Mouse (Mus musculus): ENCODE results near the gene Trim45. TPM values are rescaled to one million over a fixed set of nuclear protein-coding genes. Genes with fewer than 3 reads are reported as not detected.

The Trim45 gene
- polyA plus RNA-seq (2014; fragmentation: Nextera tagmentation; extraction: Ambion mirVana) = 4.5 and 5.0 TPM in 2 replicates

- Histone ChIP-seq H3K27me3 (ENCODE audit: control insufficient read depth, insufficient read depth, low read length) (no peaks in the 10 kb centered on the region), H3K9ac (replicated peaks; ENCODE audit: low read depth, low read length) (peak within 1 kb of the TSS; percentile 58), H3K27ac (ENCODE audit: low read length) (peak within 1 kb of the TSS; percentile 81), H3K4me3 (ENCODE audit: low read depth, low read length) (peak within 1 kb of the TSS; percentile 48), H3K4me2 (replicated peaks; ENCODE audit: low read depth, low read length) (peak within 1 kb of the TSS; percentile 82), H3K4me1 (ENCODE audit: control insufficient read depth, insufficient read depth, low read length) (peaks cover 28% of the 10 kb centered on the region), H3K9me3 (ENCODE audit: control insufficient read depth, low read depth, low read length) (no peaks in the 10 kb centered on the region), H3K36me3 (ENCODE audit: control insufficient read depth, insufficient read depth, low read length) (no peaks in the 10 kb centered on the region)
- peak; percentile 99 for ATAC-seq (ENCODE audit: insufficient number of reproducible peaks, insufficient read depth, low FRiP score, low read depth)
- under 1% methylated on average over 39 of the region's 39 CpGs for WGBS
Measured at GRCm38 (mm10) chr3:100921825-100922505, at the start of gene Trim45. Gene Trim45 (plus strand): TSS chr3:100922202.

GRCm38 (mm10) chr3:100877057-100877456, 44.9 kb upstream of the Trim45 start:
- ATAC-seq (ENCODE audit: insufficient number of reproducible peaks, insufficient read depth, low FRiP score, low read depth) = no peak
- H3K27ac ChIP-seq (ENCODE audit: low read length) = no peak overlapping the region
- no peak overlapping the region for H3K4me2 ChIP-seq (replicated peaks; ENCODE audit: low read depth, low read length)
- H3K9ac ChIP-seq (replicated peaks; ENCODE audit: low read depth, low read length) = no peak overlapping the region
- H3K4me3 ChIP-seq (ENCODE audit: low read depth, low read length) = no peak overlapping the region
- no peaks in the 10 kb centered on the region for H3K4me1 ChIP-seq (ENCODE audit: control insufficient read depth, insufficient read depth, low read length)
- no peaks in the 10 kb centered on the region for H3K36me3 ChIP-seq (ENCODE audit: control insufficient read depth, insufficient read depth, low read length)
- WGBS = 88% methylated on average over 4 of the region's 4 CpGs
- no peaks in the 10 kb centered on the region for H3K27me3 ChIP-seq (ENCODE audit: control insufficient read depth, insufficient read depth, low read length)
- no peaks in the 10 kb centered on the region for H3K9me3 ChIP-seq (ENCODE audit: control insufficient read depth, low read depth, low read length)

DNA sequence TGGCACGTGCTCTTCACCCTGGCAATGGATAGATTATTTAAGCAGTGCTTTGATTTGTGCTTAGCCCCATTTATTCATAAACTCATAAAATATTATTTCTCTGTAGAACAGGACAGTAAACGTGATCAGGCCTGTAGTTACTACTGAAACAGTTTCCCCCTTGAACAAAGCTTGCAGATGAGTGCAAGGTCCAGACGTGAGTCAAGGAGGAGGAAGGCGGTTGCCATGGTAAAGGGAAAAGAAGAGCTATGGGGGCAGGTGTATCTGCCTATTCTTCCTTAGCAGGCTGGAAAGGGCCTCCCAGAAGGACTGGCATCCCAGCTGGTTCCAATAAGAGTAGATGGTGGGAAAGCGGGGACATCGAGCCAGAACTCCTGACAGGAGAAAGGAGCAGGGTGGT, 40.6 kb upstream of the Trim45 start:
- 79% methylated on average over 6 of the region's 6 CpGs for WGBS

DNA sequence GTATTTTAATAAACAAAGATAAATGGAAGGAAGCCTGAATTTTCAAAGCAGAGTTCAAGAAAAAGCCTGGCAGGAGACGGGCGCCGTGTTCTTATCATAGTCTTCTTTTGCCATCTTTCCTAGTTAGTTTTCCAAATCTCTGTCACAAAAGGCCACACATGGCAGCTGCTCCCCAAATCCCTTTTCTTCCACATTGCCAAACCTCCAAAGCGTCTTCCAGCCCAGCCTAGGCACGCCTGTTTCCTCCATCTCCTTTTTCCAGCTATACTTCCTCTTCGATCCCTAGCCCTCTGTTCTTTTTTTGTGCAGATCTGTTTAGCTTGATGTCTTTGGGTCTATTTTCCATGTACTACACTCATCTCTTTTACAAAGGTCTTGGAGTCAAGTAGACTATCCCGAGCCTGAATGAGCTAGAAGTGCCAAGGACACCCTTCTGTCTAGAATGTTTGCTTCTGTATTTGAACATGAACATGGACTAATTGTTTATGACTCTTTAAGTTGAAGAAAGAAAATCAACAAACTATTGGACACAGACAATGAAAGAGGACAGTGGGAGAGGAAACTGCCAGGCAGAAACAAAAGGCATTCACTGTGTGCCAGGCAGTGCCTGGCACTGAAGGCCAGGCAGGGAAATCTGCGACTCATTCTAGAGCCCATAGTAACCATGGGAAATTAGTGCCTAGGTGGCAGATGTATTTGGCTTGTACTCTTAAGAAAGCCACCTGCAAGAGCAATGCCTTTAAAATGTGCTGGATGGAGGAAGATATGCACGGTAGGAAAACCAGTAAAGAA, 40.0 kb upstream of the Trim45 start:
- H3K36me3 ChIP-seq (ENCODE audit: control insufficient read depth, insufficient read depth, low read length) = no peaks in the 10 kb centered on the region
- 82% methylated on average over 9 of the region's 9 CpGs for WGBS
- H3K4me3 ChIP-seq (ENCODE audit: low read depth, low read length) = no peak overlapping the region
- H3K27me3 ChIP-seq (ENCODE audit: control insufficient read depth, insufficient read depth, low read length) = no peaks in the 10 kb centered on the region
- ATAC-seq (ENCODE audit: insufficient number of reproducible peaks, insufficient read depth, low FRiP score, low read depth) = no peak
- H3K9ac ChIP-seq (replicated peaks; ENCODE audit: low read depth, low read length) = no peak overlapping the region
- H3K9me3 ChIP-seq (ENCODE audit: control insufficient read depth, low read depth, low read length) = no peaks in the 10 kb centered on the region
- no peak overlapping the region for H3K4me2 ChIP-seq (replicated peaks; ENCODE audit: low read depth, low read length)
- no peak overlapping the region for H3K27ac ChIP-seq (ENCODE audit: low read length)
- H3K4me1 ChIP-seq (ENCODE audit: control insufficient read depth, insufficient read depth, low read length) = no peaks in the 10 kb centered on the region

More for the DNA sequence above, 40.6 kb upstream of the Trim45 start:
- Histone ChIP-seq H3K36me3 (ENCODE audit: control insufficient read depth, insufficient read depth, low read length) (no peaks in the 10 kb centered on the region), H3K9ac (replicated peaks; ENCODE audit: low read depth, low read length) (no peak overlapping the region), H3K27ac (ENCODE audit: low read length) (no peak overlapping the region), H3K4me2 (replicated peaks; ENCODE audit: low read depth, low read length) (no peak overlapping the region), H3K27me3 (ENCODE audit: control insufficient read depth, insufficient read depth, low read length) (no peaks in the 10 kb centered on the region), H3K4me3 (ENCODE audit: low read depth, low read length) (no peak overlapping the region), H3K9me3 (ENCODE audit: control insufficient read depth, low read depth, low read length) (no peaks in the 10 kb centered on the region), H3K4me1 (ENCODE audit: control insufficient read depth, insufficient read depth, low read length) (no peaks in the 10 kb centered on the region)
- ATAC-seq (ENCODE audit: insufficient number of reproducible peaks, insufficient read depth, low FRiP score, low read depth) = no peak

GRCm38 (mm10) chr3:100889234-100889633, 32.8 kb upstream of the Trim45 start:
- 95% methylated on average over 1 of the region's 1 CpGs for WGBS
- no peak overlapping the region for H3K4me3 ChIP-seq (ENCODE audit: low read depth, low read length)
- no peak for ATAC-seq (ENCODE audit: insufficient number of reproducible peaks, insufficient read depth, low FRiP score, low read depth)

GRCm38 (mm10) chr3:100890406-100890805, 31.6 kb upstream of the Trim45 start:
- Histone ChIP-seq H3K27me3 (ENCODE audit: control insufficient read depth, insufficient read depth, low read length) (no peaks in the 10 kb centered on the region), H3K4me1 (ENCODE audit: control insufficient read depth, insufficient read depth, low read length) (no peaks in the 10 kb centered on the region), H3K9ac (replicated peaks; ENCODE audit: low read depth, low read length) (no peak overlapping the region), H3K4me2 (replicated peaks; ENCODE audit: low read depth, low read length) (no peak overlapping the region), H3K36me3 (ENCODE audit: control insufficient read depth, insufficient read depth, low read length) (no peaks in the 10 kb centered on the region), H3K27ac (ENCODE audit: low read length) (no peak overlapping the region), H3K4me3 (ENCODE audit: low read depth, low read length) (no peak overlapping the region), H3K9me3 (ENCODE audit: control insufficient read depth, low read depth, low read length) (no peaks in the 10 kb centered on the region)
- 87% methylated on average over 3 of the region's 3 CpGs for WGBS
- no peak for ATAC-seq (ENCODE audit: insufficient number of reproducible peaks, insufficient read depth, low FRiP score, low read depth)

More at GRCm38 (mm10) chr3:100889234-100889633, 32.8 kb upstream of the Trim45 start:
- no peaks in the 10 kb centered on the region for H3K36me3 ChIP-seq (ENCODE audit: control insufficient read depth, insufficient read depth, low read length)
- H3K4me1 ChIP-seq (ENCODE audit: control insufficient read depth, insufficient read depth, low read length) = no peaks in the 10 kb centered on the region
- H3K4me2 ChIP-seq (replicated peaks; ENCODE audit: low read depth, low read length) = no peak overlapping the region
- no peaks in the 10 kb centered on the region for H3K27me3 ChIP-seq (ENCODE audit: control insufficient read depth, insufficient read depth, low read length)
- no peak overlapping the region for H3K9ac ChIP-seq (replicated peaks; ENCODE audit: low read depth, low read length)
- no peak overlapping the region for H3K27ac ChIP-seq (ENCODE audit: low read length)
- H3K9me3 ChIP-seq (ENCODE audit: control insufficient read depth, low read depth, low read length) = no peaks in the 10 kb centered on the region

GRCm38 (mm10) chr3:100892383-100893335, 29.3 kb upstream of the Trim45 start:
- Histone ChIP-seq H3K9me3 (ENCODE audit: control insufficient read depth, low read depth, low read length) (no peaks in the 10 kb centered on the region), H3K4me2 (replicated peaks; ENCODE audit: low read depth, low read length) (no peak overlapping the region), H3K27me3 (ENCODE audit: control insufficient read depth, insufficient read depth, low read length) (no peaks in the 10 kb centered on the region), H3K4me3 (ENCODE audit: low read depth, low read length) (no peak overlapping the region), H3K36me3 (ENCODE audit: control insufficient read depth, insufficient read depth, low read length) (no peaks in the 10 kb centered on the region), H3K27ac (ENCODE audit: low read length) (no peak overlapping the region), H3K9ac (replicated peaks; ENCODE audit: low read depth, low read length) (no peak overlapping the region), H3K4me1 (ENCODE audit: control insufficient read depth, insufficient read depth, low read length) (no peaks in the 10 kb centered on the region)
- 50% methylated on average over 11 of the region's 11 CpGs for WGBS
- ATAC-seq (ENCODE audit: insufficient number of reproducible peaks, insufficient read depth, low FRiP score, low read depth) = 0 out of 2 replicates have a peak, but pooled peaks have one; percentile 33

DNA sequence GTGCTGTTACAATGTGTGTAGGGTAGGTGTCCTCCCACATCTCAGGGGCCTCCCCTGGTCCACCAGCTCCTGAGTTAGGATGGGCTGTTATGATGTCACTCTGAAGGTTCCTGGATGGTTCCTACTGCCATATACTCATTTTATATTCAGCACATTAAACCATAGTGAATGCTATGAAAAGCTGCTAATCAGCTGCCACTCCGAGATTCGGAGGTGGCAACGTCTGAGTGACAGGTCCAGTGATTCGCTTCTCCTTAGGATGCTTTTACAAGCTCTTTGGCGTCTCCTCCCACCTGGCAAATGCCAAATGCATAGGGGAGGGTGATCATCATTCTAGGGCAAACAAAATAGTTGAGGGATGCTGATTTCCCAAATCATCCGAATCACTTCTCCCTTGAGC, 26.5 kb upstream of the Trim45 start:
- 78% methylated on average over 6 of the region's 6 CpGs for WGBS
- no peak overlapping the region for H3K9ac ChIP-seq (replicated peaks; ENCODE audit: low read depth, low read length)

More for the DNA sequence above, 26.5 kb upstream of the Trim45 start:
- no peak overlapping the region for H3K4me2 ChIP-seq (replicated peaks; ENCODE audit: low read depth, low read length)
- no peaks in the 10 kb centered on the region for H3K9me3 ChIP-seq (ENCODE audit: control insufficient read depth, low read depth, low read length)
- H3K36me3 ChIP-seq (ENCODE audit: control insufficient read depth, insufficient read depth, low read length) = no peaks in the 10 kb centered on the region
- ATAC-seq (ENCODE audit: insufficient number of reproducible peaks, insufficient read depth, low FRiP score, low read depth) = no peak
- H3K4me1 ChIP-seq (ENCODE audit: control insufficient read depth, insufficient read depth, low read length) = no peaks in the 10 kb centered on the region
- H3K27ac ChIP-seq (ENCODE audit: low read length) = no peak overlapping the region
- no peak overlapping the region for H3K4me3 ChIP-seq (ENCODE audit: low read depth, low read length)
- no peaks in the 10 kb centered on the region for H3K27me3 ChIP-seq (ENCODE audit: control insufficient read depth, insufficient read depth, low read length)

Measured in stomach, embryonic 14.5 days (tissue).